Mouse (Mus musculus): ENCODE data around the gene Ttc9c. TPM values are rescaled to one million over a fixed set of nuclear protein-coding genes. Genes with fewer than 3 reads are reported as not detected.

Gene Ttc9c
- polyA plus RNA-seq (2016; fragmentation: Nextera tagmentation; extraction: Ambion mirVana): 80.2 and 85.2 TPM in 2 replicates

DNA sequence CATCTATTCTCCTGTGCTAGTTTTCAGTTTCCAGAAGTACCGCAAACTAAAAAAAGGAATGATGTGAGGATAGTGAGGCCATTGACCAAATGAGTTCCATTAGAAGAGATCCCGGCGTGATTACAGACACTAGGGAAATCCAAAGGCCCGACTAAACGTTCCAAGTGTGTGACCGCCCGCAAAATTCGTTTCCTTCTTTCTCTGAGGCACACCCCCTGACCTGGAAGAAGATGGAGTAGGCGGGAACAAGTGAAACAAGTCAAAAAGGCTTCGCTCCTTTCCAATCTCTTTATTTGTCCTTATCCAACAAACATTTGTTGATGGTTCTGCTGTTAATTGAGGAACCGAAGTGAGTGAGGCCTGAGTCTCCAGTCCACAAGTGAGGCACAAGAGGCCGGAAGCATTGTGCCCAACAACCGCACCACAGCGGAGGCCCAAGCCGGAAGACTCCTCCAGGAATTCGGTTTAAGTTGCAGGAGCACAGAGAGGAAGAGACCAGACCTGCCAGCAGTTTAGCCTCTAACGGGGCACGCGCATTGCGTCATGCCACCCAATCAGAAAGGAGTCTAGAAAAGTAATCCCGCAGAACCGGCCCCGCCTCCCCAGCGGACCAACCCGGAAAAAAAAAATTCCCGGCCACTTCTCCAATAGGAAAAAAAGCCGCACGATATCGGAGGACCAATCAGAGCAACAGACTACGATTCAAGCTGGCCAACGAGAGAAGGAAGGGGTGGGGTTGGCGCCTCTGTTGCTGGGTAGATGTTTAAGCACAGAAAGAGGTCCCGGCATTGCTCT is at the start of gene Ttc9c:
Ttc9c (minus strand) TSS at position 533 of the 795 bp plus-strand sequence.
- peak within 1 kb of the TSS; percentile 96 for H3K27ac ChIP-seq
- H3K9me3 ChIP-seq (replicated peaks): no peaks in the 10 kb centered on the region
- DNase-seq (ENCODE audit: low spot score): peak; percentile 94
- H3K4me1 ChIP-seq: peaks cover 40% of the 10 kb centered on the region
- H3K36me3 ChIP-seq: peaks cover 59% of the 10 kb centered on the region
- WGBS: under 1% methylated on average over 33 of the region's 33 CpGs
- peak within 1 kb of the TSS; percentile 72 for H3K4me3 ChIP-seq
- no peaks in the 10 kb centered on the region for H3K27me3 ChIP-seq (ENCODE audit: low read depth, poor library complexity, severe bottlenecking)

DNA sequence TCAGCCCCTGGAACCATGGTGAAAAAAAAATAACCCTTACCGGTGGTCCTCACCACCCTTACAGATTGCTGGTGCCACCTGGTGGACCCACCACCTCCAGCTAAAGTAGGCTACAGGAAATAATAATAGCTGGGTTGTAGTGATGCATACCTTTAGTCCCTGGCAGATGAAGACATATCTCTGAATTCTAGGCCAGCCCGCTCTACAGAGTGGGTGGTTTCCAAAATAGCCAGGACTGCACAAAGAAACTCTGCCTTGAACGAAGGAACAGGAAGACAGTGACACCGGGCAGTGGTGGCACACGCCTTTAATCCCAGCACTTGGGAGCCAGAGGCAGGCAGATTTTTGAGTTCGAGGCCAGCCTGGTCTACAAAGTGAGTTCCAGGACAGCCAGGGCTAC is 45.1 kb upstream of the Ttc9c start:
- Histone ChIP-seq H3K4me1 (no peaks in the 10 kb centered on the region), H3K27me3 (ENCODE audit: low read depth, poor library complexity, severe bottlenecking) (no peaks in the 10 kb centered on the region), H3K27ac (no peak overlapping the region), H3K9me3 (replicated peaks) (no peaks in the 10 kb centered on the region), H3K36me3 (no peaks in the 10 kb centered on the region), H3K4me3 (no peak overlapping the region)
- 85% methylated on average over 6 of the region's 6 CpGs for WGBS
- no peak for DNase-seq (ENCODE audit: low spot score)

DNA sequence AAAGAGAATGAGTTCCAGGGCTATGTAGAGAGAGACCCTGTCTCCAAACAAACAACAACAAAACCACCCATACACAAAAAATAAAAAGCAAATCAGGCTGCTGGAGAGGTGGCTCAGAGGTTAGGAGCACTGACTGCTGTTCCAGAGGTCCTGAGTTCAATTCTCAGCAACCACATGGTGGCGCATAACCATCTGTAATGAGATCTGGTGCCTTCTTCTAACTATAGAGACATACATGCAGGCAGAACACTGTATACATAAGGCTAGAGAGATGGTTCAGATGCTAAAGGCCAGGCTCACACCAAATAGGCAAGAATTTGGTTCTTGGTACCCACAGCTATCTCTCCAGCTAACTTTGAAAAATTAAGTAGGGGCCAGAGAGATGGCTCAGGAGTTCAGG is 39.9 kb upstream of the Ttc9c start:
- no peak overlapping the region for H3K27ac ChIP-seq
- H3K9me3 ChIP-seq (replicated peaks): no peaks in the 10 kb centered on the region
- no peaks in the 10 kb centered on the region for H3K4me1 ChIP-seq
- no peaks in the 10 kb centered on the region for H3K36me3 ChIP-seq
- H3K27me3 ChIP-seq (ENCODE audit: low read depth, poor library complexity, severe bottlenecking): no peaks in the 10 kb centered on the region
- DNase-seq (ENCODE audit: low spot score): no peak
- 27% methylated on average over 1 of the region's 1 CpGs for whole genome bisulfite sequencing
- H3K4me3 ChIP-seq: no peak overlapping the region

DNA sequence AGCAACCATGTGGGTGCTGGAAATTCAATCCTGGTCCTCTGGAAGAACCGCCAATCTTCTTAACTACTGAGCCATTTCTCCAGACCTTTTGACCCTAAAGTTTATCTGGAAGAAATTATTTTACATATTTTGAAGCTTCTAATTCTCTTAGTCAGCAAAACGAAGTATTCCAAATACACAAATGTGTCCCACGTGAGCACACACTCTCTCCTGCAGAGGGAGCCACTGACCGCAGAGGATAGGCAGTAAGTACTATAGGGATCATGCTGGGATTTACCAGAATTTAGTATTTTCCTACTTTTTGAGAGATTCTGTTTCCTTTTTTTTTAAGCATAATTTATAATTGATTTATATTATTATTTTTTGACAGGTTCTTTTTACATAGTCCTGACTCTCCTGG is 38.6 kb upstream of the Ttc9c start:
- Histone ChIP-seq H3K4me3 (no peak overlapping the region), H3K27ac (no peak overlapping the region), H3K36me3 (no peaks in the 10 kb centered on the region), H3K4me1 (no peaks in the 10 kb centered on the region), H3K9me3 (replicated peaks) (no peaks in the 10 kb centered on the region), H3K27me3 (ENCODE audit: low read depth, poor library complexity, severe bottlenecking) (no peaks in the 10 kb centered on the region)
- no peak for DNase-seq (ENCODE audit: low spot score)
- WGBS: 43% methylated on average over 4 of the region's 4 CpGs

DNA sequence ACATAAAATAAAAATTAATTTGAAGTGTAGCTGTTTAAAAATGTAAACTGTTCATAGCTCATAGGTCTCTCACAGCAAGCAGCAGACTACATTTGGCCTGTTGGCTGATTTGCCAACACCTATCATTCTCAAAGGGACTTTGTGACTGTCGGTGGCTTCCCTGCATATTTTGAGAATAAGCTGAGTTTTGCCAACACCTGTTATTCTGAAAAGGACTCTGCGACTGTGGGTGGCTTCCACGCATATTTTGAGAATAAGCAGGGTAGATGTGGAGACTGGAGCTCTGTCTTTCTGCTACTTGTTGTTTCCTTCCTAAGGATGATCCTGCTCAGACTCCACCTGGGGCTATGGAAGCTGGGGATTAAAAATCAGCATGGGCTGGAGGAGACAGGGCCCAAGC is 34.0 kb upstream of the Ttc9c start:
- no peak for DNase-seq (ENCODE audit: low spot score)
- H3K27ac ChIP-seq: no peak overlapping the region
- H3K36me3 ChIP-seq: peaks cover 7% of the 10 kb centered on the region; the same call in 1 of the 2 replicates
- H3K9me3 ChIP-seq (replicated peaks): no peaks in the 10 kb centered on the region
- 91% methylated on average over 3 of the region's 3 CpGs for WGBS
- peaks cover 15% of the 10 kb centered on the region for H3K4me1 ChIP-seq
- no peak overlapping the region for H3K4me3 ChIP-seq
- H3K27me3 ChIP-seq (ENCODE audit: low read depth, poor library complexity, severe bottlenecking): no peaks in the 10 kb centered on the region

DNA sequence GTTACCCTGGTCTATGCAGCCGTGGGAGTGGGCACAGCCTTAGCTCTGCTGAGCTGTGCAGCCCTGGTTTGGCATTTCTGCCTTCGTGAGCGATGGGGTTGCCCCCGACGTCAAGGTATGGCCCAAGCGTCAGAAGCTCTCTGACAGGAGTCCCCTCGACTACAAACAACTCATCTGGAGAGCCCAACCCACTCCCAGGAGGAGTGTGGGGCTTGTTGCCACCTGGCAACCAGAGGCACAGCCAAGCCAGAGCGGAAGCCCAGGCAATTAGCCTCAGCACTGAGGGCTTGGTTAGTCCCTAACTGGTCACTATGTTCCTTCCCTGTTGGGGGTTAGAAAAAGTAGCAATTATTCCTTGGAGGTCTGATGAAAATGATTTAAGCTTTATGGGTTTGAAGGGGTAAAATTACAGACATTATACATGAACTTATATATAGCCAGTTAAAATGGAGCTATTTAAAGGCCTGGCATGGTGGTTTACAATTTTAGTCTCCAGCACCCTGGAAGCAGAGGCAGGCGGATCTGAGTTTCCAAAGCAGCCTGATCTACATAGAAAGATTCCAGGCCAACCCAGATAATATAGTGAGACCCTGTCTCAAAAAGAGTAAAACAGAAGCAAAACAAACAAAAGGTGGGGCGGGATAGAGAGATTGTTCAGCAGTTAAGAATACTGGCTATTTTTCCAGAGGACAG is 33.2 kb upstream of the Ttc9c start:
- Histone ChIP-seq H3K27me3 (ENCODE audit: low read depth, poor library complexity, severe bottlenecking) (no peaks in the 10 kb centered on the region), H3K4me3 (no peak overlapping the region), H3K9me3 (replicated peaks) (no peaks in the 10 kb centered on the region), H3K36me3 (peaks cover 14% of the 10 kb centered on the region), H3K27ac (0 out of 2 replicates have a peak overlapping the region, but pooled peaks have one; percentile 27), H3K4me1 (peaks cover 15% of the 10 kb centered on the region)
- 54% methylated on average over 10 of the region's 10 CpGs for WGBS
- no peak for DNase-seq (ENCODE audit: low spot score)

DNA sequence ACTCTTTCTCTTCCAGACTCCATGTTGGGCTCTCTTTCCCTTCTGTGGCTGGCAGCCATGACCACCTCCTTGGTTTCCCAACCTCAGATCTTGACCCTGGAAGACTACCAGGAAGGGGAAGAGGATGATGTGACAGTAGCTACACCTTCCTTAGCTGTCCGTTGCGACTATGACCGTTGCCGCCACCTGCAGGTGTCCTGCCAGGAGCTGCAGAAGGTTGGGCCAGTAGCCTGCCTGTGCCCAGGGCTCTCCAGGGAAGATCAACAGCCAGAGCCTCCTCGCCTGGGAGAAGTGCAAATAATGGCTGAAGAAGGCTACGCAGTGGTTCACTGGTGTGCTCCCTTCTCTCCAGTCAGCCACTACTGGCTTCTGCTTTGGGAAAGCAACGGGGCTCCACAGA is 32.5 kb upstream of the Ttc9c start:
- Histone ChIP-seq H3K9me3 (replicated peaks) (no peaks in the 10 kb centered on the region), H3K27me3 (ENCODE audit: low read depth, poor library complexity, severe bottlenecking) (no peaks in the 10 kb centered on the region), H3K36me3 (peaks cover 21% of the 10 kb centered on the region), H3K27ac (0 out of 2 replicates have a peak overlapping the region, but pooled peaks have one; percentile 27), H3K4me3 (no peak overlapping the region), H3K4me1 (peaks cover 15% of the 10 kb centered on the region)
- DNase-seq (ENCODE audit: low spot score): no peak
- WGBS: 57% methylated on average over 7 of the region's 7 CpGs

DNA sequence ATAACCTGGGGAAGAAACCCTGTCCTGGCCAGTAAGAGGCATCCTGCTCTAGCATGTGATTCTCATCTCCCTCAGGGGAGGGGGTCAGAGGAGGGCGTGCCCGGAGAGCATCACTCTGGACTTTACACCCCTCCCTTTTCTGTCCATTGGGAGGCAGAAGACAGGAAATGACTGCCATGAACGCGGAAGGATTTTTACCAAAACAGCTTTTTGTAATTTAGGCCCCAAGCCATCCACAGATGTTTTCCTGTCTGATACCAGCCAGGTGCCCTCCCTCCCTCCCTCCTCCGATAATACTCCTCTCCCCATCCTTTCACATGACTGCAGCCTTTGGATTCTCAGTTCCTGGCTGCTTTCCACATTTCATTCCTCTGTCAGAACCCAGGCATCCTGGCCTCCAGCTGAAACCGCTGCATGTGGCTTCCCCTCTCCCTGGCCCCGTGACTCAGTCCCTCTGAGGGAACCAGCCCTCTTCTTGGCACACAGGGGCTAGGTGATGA is 31.3 kb upstream of the Ttc9c start, which contains the start of gene Lrrn4cl:
Lrrn4cl (plus strand) TSS at position 367 of the 500 bp plus-strand sequence.
- Histone ChIP-seq H3K36me3 (peaks cover 33% of the 10 kb centered on the region), H3K4me3 (0 out of 2 replicates have a peak within 1 kb of the TSS, but pooled peaks have one; percentile 3), H3K27ac (0 out of 2 replicates have a peak within 1 kb of the TSS, but pooled peaks have one; percentile 46), H3K9me3 (replicated peaks) (no peaks in the 10 kb centered on the region), H3K27me3 (ENCODE audit: low read depth, poor library complexity, severe bottlenecking) (no peaks in the 10 kb centered on the region), H3K4me1 (peaks cover 15% of the 10 kb centered on the region)
- WGBS: 28% methylated on average over 7 of the region's 7 CpGs
- DNase-seq (ENCODE audit: low spot score): no peak

DNA sequence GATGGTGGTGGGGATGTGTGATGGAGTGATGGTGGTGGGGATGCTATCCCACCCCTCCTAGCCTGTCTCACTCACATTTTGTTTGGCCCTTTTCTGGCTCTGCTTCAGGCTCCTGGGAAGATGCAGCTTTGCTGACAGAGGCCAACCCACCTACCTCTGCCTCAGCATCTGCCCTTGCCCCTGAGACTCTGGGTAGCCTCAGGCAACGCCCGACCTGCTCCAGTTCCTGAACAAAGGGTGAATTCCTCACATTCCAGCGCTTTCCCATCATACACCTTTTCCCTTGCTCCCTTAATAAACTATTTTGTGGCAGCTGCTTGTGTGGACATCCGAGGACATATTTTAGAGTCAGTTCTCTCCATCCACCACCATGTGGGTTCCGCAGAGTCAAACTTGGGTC is 29.2 kb upstream of the Ttc9c start:
- Histone ChIP-seq H3K27ac (no peak overlapping the region), H3K36me3 (peaks cover 37% of the 10 kb centered on the region), H3K4me3 (no peak overlapping the region), H3K27me3 (ENCODE audit: low read depth, poor library complexity, severe bottlenecking) (no peaks in the 10 kb centered on the region), H3K9me3 (replicated peaks) (no peaks in the 10 kb centered on the region), H3K4me1 (peaks cover 15% of the 10 kb centered on the region)
- WGBS: 77% methylated on average over 5 of the region's 5 CpGs
- no peak for DNase-seq (ENCODE audit: low spot score)

DNA sequence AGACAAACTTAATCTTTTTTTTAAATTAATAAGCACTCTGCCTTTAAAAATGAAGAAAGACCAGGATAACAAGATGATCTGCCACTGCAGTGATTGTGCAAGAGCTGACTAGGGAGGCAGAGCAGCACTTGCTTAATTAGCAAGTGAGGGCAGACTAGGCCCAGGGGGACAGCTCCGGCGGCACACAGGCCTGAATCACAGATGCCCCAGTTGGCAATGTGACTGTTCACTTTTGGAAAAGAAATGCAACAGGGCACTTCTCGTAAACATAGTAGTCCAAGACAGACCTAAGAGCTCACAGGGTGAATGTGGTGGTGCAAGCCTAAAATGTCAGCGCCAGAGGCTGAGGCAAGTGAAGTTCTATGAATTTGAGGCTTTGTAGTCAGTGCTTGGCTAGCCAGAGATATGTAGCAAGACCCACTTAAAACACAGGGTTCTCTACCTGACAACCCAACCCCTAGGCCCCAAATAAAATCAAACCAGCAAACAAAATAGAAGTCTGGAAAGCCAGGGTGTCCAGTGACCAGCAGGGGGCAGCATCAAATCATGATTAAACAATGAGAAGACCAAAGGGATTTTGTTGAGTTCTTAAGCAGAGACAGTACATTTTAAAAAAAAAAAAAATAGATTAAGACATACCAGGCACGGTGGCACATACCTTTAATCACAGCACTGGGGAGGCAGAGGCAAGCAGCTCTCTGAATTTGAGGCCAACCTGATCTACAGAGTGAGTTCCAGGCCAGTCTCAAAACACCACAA is 25.4 kb upstream of the Ttc9c start:
- 70% methylated on average over 5 of the region's 5 CpGs for WGBS
- peak; percentile 77 for DNase-seq (ENCODE audit: low spot score)

DNA sequence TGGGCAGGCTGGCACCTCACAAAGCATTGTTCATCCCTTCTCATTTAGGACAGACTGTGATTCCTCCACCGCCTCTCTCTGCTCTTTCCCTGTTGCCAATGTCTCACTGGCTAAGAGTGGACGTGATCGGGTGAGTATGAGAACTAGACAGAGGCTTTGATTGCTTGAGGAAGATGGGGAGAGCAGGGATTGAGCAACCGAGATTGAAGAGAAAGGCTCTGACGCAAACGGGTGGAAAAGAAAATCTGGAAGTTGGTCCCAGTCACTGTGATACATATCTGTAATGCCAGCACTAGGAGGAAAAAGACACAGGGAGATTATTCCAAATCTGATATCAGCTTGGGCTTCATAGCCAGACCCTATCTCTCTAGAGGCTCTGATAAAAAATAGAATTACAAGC is 23.8 kb upstream of the Ttc9c start:
- H3K4me3 ChIP-seq: no peak overlapping the region
- peaks cover 49% of the 10 kb centered on the region for H3K36me3 ChIP-seq
- H3K4me1 ChIP-seq: peaks cover 31% of the 10 kb centered on the region
- 87% methylated on average over 6 of the region's 6 CpGs for WGBS
- H3K9me3 ChIP-seq (replicated peaks): no peaks in the 10 kb centered on the region
- no peaks in the 10 kb centered on the region for H3K27me3 ChIP-seq (ENCODE audit: low read depth, poor library complexity, severe bottlenecking)
- no peak for DNase-seq (ENCODE audit: low spot score)
- no peak overlapping the region for H3K27ac ChIP-seq

More for the DNA sequence above, 25.4 kb upstream of the Ttc9c start:
- Histone ChIP-seq H3K27me3 (ENCODE audit: low read depth, poor library complexity, severe bottlenecking) (no peaks in the 10 kb centered on the region), H3K36me3 (peaks cover 57% of the 10 kb centered on the region), H3K4me1 (peaks cover 16% of the 10 kb centered on the region), H3K4me3 (no peak overlapping the region), H3K9me3 (replicated peaks) (no peaks in the 10 kb centered on the region), H3K27ac (no peak overlapping the region)

DNA sequence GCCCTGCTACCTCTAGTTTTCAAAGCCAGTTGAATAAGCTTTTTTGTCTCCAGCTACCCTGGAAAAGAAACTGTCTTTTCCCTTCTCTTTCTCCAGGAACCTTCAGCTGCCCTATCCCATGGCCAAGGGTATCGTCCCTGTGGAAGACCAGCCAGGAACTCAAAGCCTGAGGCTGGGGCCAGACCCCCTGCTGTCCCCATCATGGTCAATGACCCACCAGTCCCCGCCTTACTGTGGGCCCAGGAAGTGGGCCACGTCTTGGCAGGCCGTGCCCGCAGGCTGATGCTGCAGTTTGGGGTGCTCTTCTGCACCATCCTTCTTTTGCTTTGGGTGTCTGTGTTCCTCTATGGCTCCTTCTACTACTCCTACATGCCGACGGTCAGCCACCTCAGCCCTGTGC is 21.9 kb upstream of the Ttc9c start:
- peak overlapping the region; percentile 53 for H3K4me3 ChIP-seq
- H3K36me3 ChIP-seq: peaks cover 33% of the 10 kb centered on the region
- 95% methylated on average over 7 of the region's 7 CpGs for WGBS
- peaks cover 41% of the 10 kb centered on the region for H3K4me1 ChIP-seq
- no peak for DNase-seq (ENCODE audit: low spot score)
- H3K9me3 ChIP-seq (replicated peaks): no peaks in the 10 kb centered on the region
- H3K27me3 ChIP-seq (ENCODE audit: low read depth, poor library complexity, severe bottlenecking): no peaks in the 10 kb centered on the region
- H3K27ac ChIP-seq: no peak overlapping the region
